Mouse (Mus musculus) left cerebral cortex, adult 8-10 months (tissue): ENCODE results near the gene Jmy. TPM values are rescaled to one million over a fixed set of nuclear protein-coding genes. Genes with fewer than 3 reads are reported as not detected.
A peak's percentile ranks its signal among the peaks of the same experiment; 100 is the strongest.
"Not testable (repeated sequence)": the region's sequence is repeated elsewhere in the genome, so short reads cannot be mapped to it uniquely, and the experiment has no call there.

Experiments
- DNase-seq, 2 experiments: peaks; one replicate each; pipeline ENCODE4 v3.0.0; 2022; ENCODE audit warnings: low spot score in 2 of 2
- total RNA-seq, 4 experiments: library from RNA; stranded (reverse); gene quantifications; 2 replicates each; pipeline ENCODE4 v1.2.4; 2022

Gene Jmy
- total RNA-seq: 10 to 100 TPM; 37.3 to 40.8 (median 39.2) TPM

- peak; percentile 78 to 79 for DNase-seq
Observed at GRCm38 (mm10) chr13:93499167-93499972, at the start of gene Jmy. Gene Jmy, minus strand, starts transcription at chr13:93499808.

- no peak for DNase-seq
Observed at GRCm38 (mm10) chr13:93547641-93548040, 48.0 kb upstream of the Jmy start.

- DNase-seq: no peak
Observed at GRCm38 (mm10) chr13:93546011-93546410, 46.4 kb upstream of the Jmy start.

- no peak for DNase-seq
Observed at GRCm38 (mm10) chr13:93544274-93544673, 44.7 kb upstream of the Jmy start.

- DNase-seq: no peak
Observed at GRCm38 (mm10) chr13:93539311-93539710, 39.7 kb upstream of the Jmy start.

GRCm38 (mm10) chr13:93518753-93519319 is 19.2 kb upstream of the Jmy start:
- no peak for DNase-seq

- no peak for DNase-seq
Observed at GRCm38 (mm10) chr13:93517223-93517622, 17.6 kb upstream of the Jmy start.

GRCm38 (mm10) chr13:93514000-93514795 is 14.6 kb upstream of the Jmy start:
- DNase-seq: no peak

- peak in 1 of 2 experiments; percentile 20 for DNase-seq
Observed at GRCm38 (mm10) chr13:93510447-93511180, 11.0 kb upstream of the Jmy start.

- DNase-seq: not testable (repeated sequence)
Observed at GRCm38 (mm10) chr13:93506920-93507319, 7.3 kb upstream of the Jmy start.

GRCm38 (mm10) chr13:93501724-93502123 is 2.1 kb upstream of the Jmy start:
- DNase-seq: no peak

GRCm38 (mm10) chr13:93499973-93500633 is 495 bp upstream of the Jmy start:
- no peak for DNase-seq

- DNase-seq: peak; percentile 10 to 37
Observed at GRCm38 (mm10) chr13:93498211-93499166, 1.1 kb downstream of the Jmy start.

- DNase-seq: no peak
Observed at GRCm38 (mm10) chr13:93496977-93497376, 2.6 kb downstream of the Jmy start.

- DNase-seq: no peak
Observed at GRCm38 (mm10) chr13:93488510-93488909, 11.1 kb downstream of the Jmy start.

GRCm38 (mm10) chr13:93487734-93488133 is 11.9 kb downstream of the Jmy start:
- no peak for DNase-seq

- DNase-seq: no peak
Observed at GRCm38 (mm10) chr13:93484276-93484675, 15.3 kb downstream of the Jmy start.

GRCm38 (mm10) chr13:93481110-93481509 is 18.5 kb downstream of the Jmy start:
- no peak for DNase-seq

- no peak for DNase-seq
Observed at GRCm38 (mm10) chr13:93478344-93478743, 21.3 kb downstream of the Jmy start.

GRCm38 (mm10) chr13:93468355-93468754 is 31.3 kb downstream of the Jmy start:
- DNase-seq: no peak
